Mouse (Mus musculus) embryonic facial prominence, embryonic 13.5 days (tissue): ENCODE measurements around the gene Thy1. TPM values are rescaled to one million over a fixed set of nuclear protein-coding genes. Genes with fewer than 3 reads are reported as not detected.
A peak's percentile ranks its signal among the peaks of the same experiment; 100 is the strongest.

Source experiments
- ATAC-seq: fragments of 200-750 bp; cut with Nextera tagmentation; 2 replicates; pipeline ENCODE4 v1.8.0; 2017; ENCODE audit warnings: low read depth; ENCODE audit not compliant: insufficient number of reproducible peaks, insufficient read depth, low FRiP score, low TSS enrichment
- H3K27ac ChIP-seq: fragments of 300-500 bp; sonication (generic); 2 replicates; pipeline ENCODE4 v1.5.1; 2015; ENCODE audit warnings: moderate library complexity, mild to moderate bottlenecking, inconsistent platforms
- H3K27me3 ChIP-seq: fragments of 300-500 bp; sonication (generic); 2 replicates; pipeline ENCODE4 v1.6.1; 2015; ENCODE audit warnings: mild to moderate bottlenecking, inconsistent platforms
- H3K36me3 ChIP-seq: fragments of 300-500 bp; sonication (generic); 2 replicates; pipeline ENCODE4 v1.6.1; 2015; ENCODE audit warnings: mild to moderate bottlenecking, inconsistent platforms
- H3K4me1 ChIP-seq: fragments of 300-500 bp; sonication (generic); 2 replicates; pipeline ENCODE4 v1.6.1; 2015; ENCODE audit warnings: inconsistent platforms
- H3K4me2 ChIP-seq: fragments of 300-500 bp; sonication (generic); 2 replicates; pipeline ENCODE4 v1.6.1; 2015; ENCODE audit warnings: moderate library complexity, mild to moderate bottlenecking, inconsistent platforms
- H3K4me3 ChIP-seq: fragments of 300-500 bp; sonication (generic); 2 replicates; pipeline ENCODE4 v1.5.1; 2015; ENCODE audit warnings: mild to moderate bottlenecking, inconsistent platforms
- H3K9ac ChIP-seq: fragments of 300-500 bp; sonication (generic); 2 replicates; pipeline ENCODE4 v1.6.1; 2015; ENCODE audit warnings: mild to moderate bottlenecking, inconsistent platforms
- H3K9me3 ChIP-seq: fragments of 300-500 bp; sonication (generic); 2 replicates; pipeline ENCODE4 v1.6.1; 2016; ENCODE audit warnings: inconsistent platforms
- WGBS: fragments of 180-500 bp; shearing (Covaris S2); methylation state at CpG from one replicate; pipeline ENCODE4 v1.1.7; 2015; ENCODE audit warnings: mixed read lengths; 5-methylcytosine and 5-hydroxymethylcytosine counted together
- polyA plus RNA-seq: library from polyadenylated mRNA; unstranded; fragments of >200 nt; fragmentation: Nextera tagmentation; extraction: Ambion mirVana; gene quantifications from 2 replicates; pipeline ENCODE4 v1.2.1, GENCODE M21; 2015

Thy1 gene
- polyA plus RNA-seq, 1 experiment from 2014 or later = 4.3 TPM

- Histone ChIP-seq H3K9me3 (no peaks in the 10 kb centered on the region), H3K4me1 (peaks cover 39% of the 10 kb centered on the region), H3K9ac (peak overlapping the region; percentile 17; the same call in 1 of the 2 replicates), H3K4me3 (no peak overlapping the region), H3K27ac (no peak overlapping the region), H3K36me3 (no peaks in the 10 kb centered on the region), H3K27me3 (no peaks in the 10 kb centered on the region), H3K4me2 (no peak overlapping the region)
- WGBS = 57% methylated on average over 14 of the region's 14 CpGs
- ATAC-seq = no peak
Measured at GRCm38 (mm10) chr9:44070113-44070843, 27.1 kb downstream of the Thy1 start.

GRCm38 (mm10) chr9:44070844-44071231 is 27.7 kb downstream of the Thy1 start:
- 24% methylated on average over 8 of the region's 8 CpGs for WGBS
- Histone ChIP-seq H3K9me3 (no peaks in the 10 kb centered on the region), H3K36me3 (no peaks in the 10 kb centered on the region), H3K4me2 (no peak overlapping the region), H3K27me3 (no peaks in the 10 kb centered on the region), H3K27ac (no peak overlapping the region), H3K4me1 (peaks cover 39% of the 10 kb centered on the region), H3K9ac (peak overlapping the region; percentile 17; the same call in 1 of the 2 replicates), H3K4me3 (no peak overlapping the region)
- ATAC-seq = no peak

- Histone ChIP-seq H3K9ac (peak overlapping the region; percentile 40; the same call in 1 of the 2 replicates), H3K27ac (no peak overlapping the region), H3K9me3 (no peaks in the 10 kb centered on the region), H3K36me3 (no peaks in the 10 kb centered on the region), H3K4me2 (peak overlapping the region; percentile 9; the same call in 1 of the 2 replicates), H3K4me3 (no peak overlapping the region), H3K4me1 (peaks cover 43% of the 10 kb centered on the region), H3K27me3 (no peaks in the 10 kb centered on the region)
- 19% methylated on average over 11 of the region's 11 CpGs for WGBS
- ATAC-seq = no peak
Measured at GRCm38 (mm10) chr9:44071914-44072598, 28.9 kb downstream of the Thy1 start.

- Histone ChIP-seq H3K9me3 (no peaks in the 10 kb centered on the region), H3K4me1 (peaks cover 38% of the 10 kb centered on the region), H3K4me2 (no peak overlapping the region), H3K9ac (peak overlapping the region; percentile 40; the same call in 1 of the 2 replicates), H3K27ac (no peak overlapping the region), H3K4me3 (no peak overlapping the region), H3K27me3 (no peaks in the 10 kb centered on the region), H3K36me3 (no peaks in the 10 kb centered on the region)
- WGBS = 32% methylated on average over 4 of the region's 4 CpGs
- no peak for ATAC-seq
Measured at GRCm38 (mm10) chr9:44072599-44072915, 29.4 kb downstream of the Thy1 start.

- Histone ChIP-seq H3K9me3 (no peaks in the 10 kb centered on the region), H3K4me1 (peaks cover 32% of the 10 kb centered on the region), H3K9ac (no peak overlapping the region), H3K27me3 (no peaks in the 10 kb centered on the region), H3K27ac (no peak overlapping the region), H3K4me3 (no peak overlapping the region), H3K4me2 (no peak overlapping the region), H3K36me3 (no peaks in the 10 kb centered on the region)
- 69% methylated on average over 5 of the region's 5 CpGs for WGBS
- no peak for ATAC-seq
Measured at GRCm38 (mm10) chr9:44073115-44073514, 29.9 kb downstream of the Thy1 start.

- Histone ChIP-seq H3K4me2 (no peak overlapping the region), H3K27ac (no peak overlapping the region), H3K9ac (no peak overlapping the region), H3K27me3 (no peaks in the 10 kb centered on the region), H3K4me1 (peaks cover 41% of the 10 kb centered on the region), H3K36me3 (no peaks in the 10 kb centered on the region), H3K9me3 (no peaks in the 10 kb centered on the region), H3K4me3 (no peak overlapping the region)
- ATAC-seq = no peak
- 63% methylated on average over 9 of the region's 9 CpGs for WGBS
Measured at GRCm38 (mm10) chr9:44074395-44075275, 31.5 kb downstream of the Thy1 start.

GRCm38 (mm10) chr9:44075276-44075995 is 32.3 kb downstream of the Thy1 start:
- Histone ChIP-seq H3K36me3 (no peaks in the 10 kb centered on the region), H3K9me3 (no peaks in the 10 kb centered on the region), H3K9ac (no peak overlapping the region), H3K4me1 (peaks cover 35% of the 10 kb centered on the region), H3K27me3 (no peaks in the 10 kb centered on the region), H3K4me3 (no peak overlapping the region), H3K27ac (no peak overlapping the region), H3K4me2 (no peak overlapping the region)
- ATAC-seq = no peak
- 70% methylated on average over 24 of the region's 24 CpGs for WGBS

GRCm38 (mm10) chr9:44075996-44076763 is 33.0 kb downstream of the Thy1 start:
- H3K4me1 ChIP-seq = peaks cover 32% of the 10 kb centered on the region
- no peaks in the 10 kb centered on the region for H3K36me3 ChIP-seq
- 65% methylated on average over 16 of the region's 16 CpGs for WGBS
- no peak overlapping the region for H3K4me2 ChIP-seq
- H3K27ac ChIP-seq = no peak overlapping the region
- no peaks in the 10 kb centered on the region for H3K9me3 ChIP-seq
- H3K4me3 ChIP-seq = no peak overlapping the region
- H3K27me3 ChIP-seq = no peaks in the 10 kb centered on the region
- ATAC-seq = no peak
- no peak overlapping the region for H3K9ac ChIP-seq

GRCm38 (mm10) chr9:44076764-44077120 is 33.6 kb downstream of the Thy1 start:
- Histone ChIP-seq H3K4me3 (no peak overlapping the region), H3K36me3 (no peaks in the 10 kb centered on the region), H3K9me3 (no peaks in the 10 kb centered on the region), H3K4me1 (peaks cover 30% of the 10 kb centered on the region), H3K27me3 (no peaks in the 10 kb centered on the region), H3K9ac (no peak overlapping the region), H3K4me2 (no peak overlapping the region), H3K27ac (no peak overlapping the region)
- no peak for ATAC-seq
- 15% methylated on average over 5 of the region's 5 CpGs for WGBS

GRCm38 (mm10) chr9:44077266-44077910 is 34.2 kb downstream of the Thy1 start:
- H3K4me3 ChIP-seq = no peak overlapping the region
- H3K27me3 ChIP-seq = no peaks in the 10 kb centered on the region
- H3K27ac ChIP-seq = no peak overlapping the region
- no peaks in the 10 kb centered on the region for H3K9me3 ChIP-seq
- no peak overlapping the region for H3K4me2 ChIP-seq
- no peaks in the 10 kb centered on the region for H3K36me3 ChIP-seq
- no peak overlapping the region for H3K9ac ChIP-seq
- ATAC-seq = no peak
- 80% methylated on average over 11 of the region's 11 CpGs for WGBS
- peaks cover 24% of the 10 kb centered on the region for H3K4me1 ChIP-seq
